Mouse (Mus musculus): Measurements from ENCODE around the gene Rtn3. TPM values are rescaled to one million over a fixed set of nuclear protein-coding genes. Genes with fewer than 3 reads are reported as not detected.
"Not testable (repeated sequence)": the region's sequence is repeated elsewhere in the genome, so short reads cannot be mapped to it uniquely, and the experiment has no call there.

Gene Rtn3
- polyA plus RNA-seq, 1 experiment, result 190 TPM

- WGBS, result 2% methylated on average over 58 of the region's 59 CpGs
- Histone ChIP-seq H3K4me1 (ENCODE audit: control insufficient read depth, insufficient read depth, low read length) (no peaks in the 10 kb centered on the region), H3K4me3 (ENCODE audit: insufficient read depth, low read depth, low read length) (peak overlapping the region; percentile 69), H3K27ac (ENCODE audit: insufficient read depth, low read depth, low read length) (no peak overlapping the region), H3K27me3 (replicated peaks; ENCODE audit: control insufficient read depth, insufficient read depth, low read length) (no peaks in the 10 kb centered on the region), H3K36me3 (ENCODE audit: control insufficient read depth, insufficient read depth, low read length) (no peaks in the 10 kb centered on the region)
- TF ChIP-seq POLR2A (IDR thresholded peaks at IDR 0.05; ENCODE audit: low read depth, low read length) (no peak), CTCF (conservative IDR thresholded peaks at IDR 0.05; ENCODE audit: insufficient read depth, insufficient read length, low read depth, low read length) (peak; percentile 56)
- DNase-seq, result peak; percentile 73
These were observed 64.9 kb downstream of the Rtn3 start for GRCm38 (mm10) chr19:7417911-7418849.

GRCm38 (mm10) chr19:7416834-7417735 is 66.0 kb downstream of the Rtn3 start, which contains the start of gene 2700081O15Rik:
TSS of gene 2700081O15Rik (plus strand) at chr19:7417625.
- H3K4me3 ChIP-seq (ENCODE audit: insufficient read depth, low read depth, low read length), result peak within 1 kb of the TSS; percentile 69
- TF ChIP-seq POLR2A (IDR thresholded peaks at IDR 0.05; ENCODE audit: low read depth, low read length), result no peak
- no peak for TF ChIP-seq CTCF (conservative IDR thresholded peaks at IDR 0.05; ENCODE audit: insufficient read depth, insufficient read length, low read depth, low read length)
- H3K4me1 ChIP-seq (ENCODE audit: control insufficient read depth, insufficient read depth, low read length), result no peaks in the 10 kb centered on the region
- 1% methylated on average over 105 of the region's 107 CpGs for WGBS
- no peaks in the 10 kb centered on the region for H3K27me3 ChIP-seq (replicated peaks; ENCODE audit: control insufficient read depth, insufficient read depth, low read length)
- no peaks in the 10 kb centered on the region for H3K36me3 ChIP-seq (ENCODE audit: control insufficient read depth, insufficient read depth, low read length)
- DNase-seq, result peak; percentile 78
- H3K27ac ChIP-seq (ENCODE audit: insufficient read depth, low read depth, low read length), result peak within 1 kb of the TSS; percentile 65

DNA sequence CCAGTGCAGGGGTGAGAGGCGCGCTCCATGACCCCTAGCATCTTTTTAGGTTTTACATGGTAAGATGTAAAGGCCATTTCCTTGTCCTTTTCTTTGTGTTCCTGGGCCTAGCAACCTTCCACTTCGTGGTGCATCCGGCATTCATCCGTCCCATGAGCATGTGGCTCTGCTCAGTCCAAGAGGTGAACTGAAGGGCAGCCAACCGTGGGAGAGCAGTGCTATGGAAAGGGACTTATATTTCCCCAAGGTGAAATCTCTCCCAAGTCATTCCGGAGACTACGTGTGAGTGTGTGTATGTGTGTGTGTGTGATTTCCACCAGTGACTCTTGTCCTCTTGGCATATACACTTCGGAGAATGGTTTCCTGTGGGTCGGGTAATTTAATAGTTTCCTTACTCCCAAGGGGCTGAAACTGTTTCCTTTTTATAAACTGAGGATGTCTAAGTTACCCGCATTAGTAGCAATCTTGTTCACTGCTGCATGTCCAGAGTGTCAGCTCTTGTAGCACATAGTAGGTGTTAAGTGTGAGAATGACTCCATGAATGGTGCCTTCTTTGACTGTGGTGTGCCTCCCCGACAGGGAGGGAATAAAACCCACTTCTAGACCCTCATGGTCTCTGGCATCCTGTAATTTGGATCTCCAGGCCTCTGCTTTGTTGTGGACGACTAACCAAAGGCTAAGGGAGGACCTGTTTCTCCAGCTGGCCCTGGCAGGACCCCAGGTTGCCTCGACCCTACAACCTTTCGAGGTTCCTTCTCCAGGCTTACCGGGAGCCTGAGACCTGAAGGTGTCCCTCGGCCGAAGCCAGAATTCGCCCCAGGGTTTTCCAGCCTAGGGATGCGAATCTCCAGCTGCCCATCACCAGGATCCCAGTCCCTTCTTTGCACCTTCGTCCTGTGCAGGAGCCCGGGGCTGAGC is 66.9 kb downstream of the Rtn3 start:
- Histone ChIP-seq H3K4me1 (ENCODE audit: control insufficient read depth, insufficient read depth, low read length) (no peaks in the 10 kb centered on the region), H3K27ac (ENCODE audit: insufficient read depth, low read depth, low read length) (peak overlapping the region; percentile 39; the same call in 1 of the 2 replicates), H3K27me3 (replicated peaks; ENCODE audit: control insufficient read depth, insufficient read depth, low read length) (no peaks in the 10 kb centered on the region), H3K4me3 (ENCODE audit: insufficient read depth, low read depth, low read length) (peak overlapping the region; percentile 69), H3K36me3 (ENCODE audit: control insufficient read depth, insufficient read depth, low read length) (no peaks in the 10 kb centered on the region)
- DNase-seq, result peak; percentile 31
- TF ChIP-seq POLR2A (IDR thresholded peaks at IDR 0.05; ENCODE audit: low read depth, low read length) (no peak), CTCF (conservative IDR thresholded peaks at IDR 0.05; ENCODE audit: insufficient read depth, insufficient read length, low read depth, low read length) (no peak)
- 34% methylated on average over 22 of the region's 22 CpGs for whole genome bisulfite sequencing

GRCm38 (mm10) chr19:7412361-7412760 is 70.7 kb downstream of the Rtn3 start:
- Histone ChIP-seq H3K27ac (ENCODE audit: insufficient read depth, low read depth, low read length) (no peak overlapping the region), H3K4me3 (ENCODE audit: insufficient read depth, low read depth, low read length) (no peak overlapping the region), H3K36me3 (ENCODE audit: control insufficient read depth, insufficient read depth, low read length) (no peaks in the 10 kb centered on the region), H3K27me3 (replicated peaks; ENCODE audit: control insufficient read depth, insufficient read depth, low read length) (no peaks in the 10 kb centered on the region), H3K4me1 (ENCODE audit: control insufficient read depth, insufficient read depth, low read length) (no peaks in the 10 kb centered on the region)
- WGBS, result 60% methylated on average over 2 of the region's 2 CpGs
- DNase-seq, result no peak
- TF ChIP-seq POLR2A (IDR thresholded peaks at IDR 0.05; ENCODE audit: low read depth, low read length) (no peak), CTCF (conservative IDR thresholded peaks at IDR 0.05; ENCODE audit: insufficient read depth, insufficient read length, low read depth, low read length) (no peak)

DNA sequence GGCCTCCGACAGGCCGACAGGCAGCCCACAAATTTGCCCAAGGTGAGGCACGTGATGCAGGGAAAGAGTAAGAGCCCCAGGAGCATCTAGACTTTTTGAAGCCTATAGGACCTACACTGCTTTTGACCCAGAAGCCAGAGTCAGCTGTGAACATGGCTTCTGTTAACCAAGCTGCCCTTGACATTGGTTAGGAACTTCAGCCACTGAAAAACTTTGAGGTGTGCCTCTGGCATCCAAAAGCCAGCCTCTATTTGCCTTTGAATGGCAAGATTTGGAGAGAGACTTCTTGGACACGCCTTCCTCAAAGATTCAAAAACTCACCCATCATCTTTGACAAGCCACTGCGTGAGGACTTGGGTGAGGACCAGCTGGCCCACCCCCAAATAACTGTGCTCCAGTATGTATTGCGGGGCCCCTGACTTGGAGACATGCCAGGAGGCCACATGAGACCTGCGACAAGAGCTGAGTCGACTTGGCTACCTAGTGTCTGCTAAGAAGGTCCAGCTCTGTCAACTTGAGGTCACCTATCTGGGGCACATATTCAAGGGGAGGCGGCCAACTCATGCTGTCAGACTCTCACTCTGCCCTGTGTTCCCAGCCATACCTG is 78.4 kb downstream of the Rtn3 start:
- Histone ChIP-seq H3K4me3 (ENCODE audit: insufficient read depth, low read depth, low read length) (no peak overlapping the region), H3K27me3 (replicated peaks; ENCODE audit: control insufficient read depth, insufficient read depth, low read length) (no peaks in the 10 kb centered on the region), H3K27ac (ENCODE audit: insufficient read depth, low read depth, low read length) (no peak overlapping the region), H3K36me3 (ENCODE audit: control insufficient read depth, insufficient read depth, low read length) (no peaks in the 10 kb centered on the region), H3K4me1 (ENCODE audit: control insufficient read depth, insufficient read depth, low read length) (no peaks in the 10 kb centered on the region)
- no peak for TF ChIP-seq CTCF (conservative IDR thresholded peaks at IDR 0.05; ENCODE audit: insufficient read depth, insufficient read length, low read depth, low read length)
- no peak for TF ChIP-seq POLR2A (IDR thresholded peaks at IDR 0.05; ENCODE audit: low read depth, low read length)
- no peak for DNase-seq
- WGBS, result 68% methylated on average over 9 of the region's 9 CpGs

DNA sequence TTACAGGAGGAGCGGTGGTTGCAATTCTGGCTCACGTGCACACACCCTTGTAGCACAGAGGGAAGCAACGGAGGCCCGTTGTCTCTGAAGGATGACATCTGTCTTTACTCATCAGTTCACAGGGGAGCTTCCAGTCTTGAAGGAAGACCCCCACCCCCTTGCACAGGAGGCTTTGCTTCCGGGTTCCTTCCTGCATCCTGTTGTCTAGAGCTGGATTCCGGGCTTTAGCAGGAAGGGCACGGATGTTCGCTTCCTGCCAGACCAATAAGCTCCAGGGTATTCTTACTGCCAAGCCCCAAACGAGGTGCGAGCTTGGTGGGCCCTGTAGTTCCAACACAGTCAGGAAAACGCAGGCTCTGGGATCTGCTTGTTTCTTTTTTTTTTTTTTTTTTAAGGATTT is 82.4 kb downstream of the Rtn3 start:
- Histone ChIP-seq H3K4me1 (ENCODE audit: control insufficient read depth, insufficient read depth, low read length) (no peaks in the 10 kb centered on the region), H3K27me3 (replicated peaks; ENCODE audit: control insufficient read depth, insufficient read depth, low read length) (no peaks in the 10 kb centered on the region), H3K36me3 (ENCODE audit: control insufficient read depth, insufficient read depth, low read length) (no peaks in the 10 kb centered on the region), H3K27ac (ENCODE audit: insufficient read depth, low read depth, low read length) (no peak overlapping the region), H3K4me3 (ENCODE audit: insufficient read depth, low read depth, low read length) (no peak overlapping the region)
- DNase-seq, result peak; percentile 75
- TF ChIP-seq CTCF (conservative IDR thresholded peaks at IDR 0.05; ENCODE audit: insufficient read depth, insufficient read length, low read depth, low read length), result no peak
- TF ChIP-seq POLR2A (IDR thresholded peaks at IDR 0.05; ENCODE audit: low read depth, low read length), result no peak
- WGBS, result 71% methylated on average over 11 of the region's 11 CpGs

- not testable (repeated sequence) for H3K36me3 ChIP-seq (ENCODE audit: control insufficient read depth, insufficient read depth, low read length); H3K27me3 ChIP-seq (replicated peaks; ENCODE audit: control insufficient read depth, insufficient read depth, low read length); DNase-seq; H3K4me1 ChIP-seq (ENCODE audit: control insufficient read depth, insufficient read depth, low read length); H3K4me3 ChIP-seq (ENCODE audit: insufficient read depth, low read depth, low read length); H3K27ac ChIP-seq (ENCODE audit: insufficient read depth, low read depth, low read length)
- 49% methylated on average over 24 of the region's 24 CpGs for WGBS
These were observed 84.2 kb downstream of the Rtn3 start for GRCm38 (mm10) chr19:7398898-7399297.
